Mouse (Mus musculus): ENCODE data around the gene Gm20388.
A peak's percentile ranks its signal among the peaks of the same experiment; 100 is the strongest.

The Gm20388 gene

GRCm38 (mm10) chr8:121063649-121064048, 1153.0 kb downstream of the Gm20388 start:
- DNase-seq (ENCODE audit: low spot score in 2 of 2) = no peak

DNA sequence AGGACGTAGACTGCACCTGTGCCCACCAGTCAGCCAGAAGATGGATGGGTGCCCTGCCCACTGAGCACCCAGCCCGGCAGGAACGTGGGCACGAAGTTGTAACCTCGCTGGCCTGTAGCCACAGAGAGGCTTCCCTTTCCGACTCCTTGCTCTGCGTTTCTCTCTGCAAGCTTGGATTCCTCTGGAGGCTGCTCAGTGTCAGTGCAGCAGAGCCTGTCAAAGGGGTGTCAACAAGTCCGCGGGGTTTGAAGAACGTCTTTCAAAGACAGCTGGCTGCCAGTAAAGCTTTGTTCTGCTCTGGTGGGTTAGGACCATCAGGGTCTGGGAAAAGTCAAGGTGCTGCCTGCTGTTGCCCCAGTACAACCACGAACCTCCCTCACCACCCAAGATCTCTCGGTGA, 1160.8 kb downstream of the Gm20388 start:
- no peak for DNase-seq (ENCODE audit: low spot score in 2 of 2)

DNA sequence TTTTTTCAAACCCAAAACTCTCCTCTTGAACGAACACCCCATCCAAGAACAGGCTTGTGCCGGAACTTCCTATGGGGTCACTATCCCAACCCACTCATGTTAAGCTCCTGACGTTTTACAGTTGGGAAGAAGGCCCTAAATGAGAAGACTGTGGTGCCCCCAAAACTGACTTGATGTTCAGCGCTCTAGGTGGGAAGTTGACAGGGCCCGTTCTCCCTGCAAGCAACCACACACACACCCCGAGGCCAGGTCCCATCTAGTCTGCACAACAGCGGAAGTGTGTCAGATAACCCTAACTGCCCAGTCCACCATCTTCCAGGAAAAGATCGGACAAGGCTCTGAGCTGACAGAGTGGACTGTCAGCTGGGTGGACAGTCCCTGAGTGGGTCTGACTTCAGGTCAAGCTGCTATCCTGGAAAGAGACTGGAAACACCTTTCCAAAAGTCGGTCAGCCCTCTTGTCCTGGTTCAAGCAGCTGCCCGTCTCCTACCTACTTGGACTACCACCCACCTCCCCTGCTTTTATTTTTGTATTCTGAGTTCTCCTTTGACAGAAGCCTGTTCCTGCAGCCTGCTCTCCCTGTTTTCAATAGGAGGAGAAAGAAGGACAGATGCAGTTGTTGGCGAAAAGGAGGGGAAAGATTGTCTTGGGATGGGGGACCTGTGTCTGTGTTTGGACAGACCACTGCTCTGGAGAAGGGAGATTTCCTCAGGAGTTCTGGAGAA, 1161.9 kb downstream of the Gm20388 start:
- no peak for DNase-seq (ENCODE audit: low spot score in 2 of 2)

GRCm38 (mm10) chr8:121073174-121074107, 1162.8 kb downstream of the Gm20388 start:
- no peak for DNase-seq (ENCODE audit: low spot score in 2 of 2)

DNA sequence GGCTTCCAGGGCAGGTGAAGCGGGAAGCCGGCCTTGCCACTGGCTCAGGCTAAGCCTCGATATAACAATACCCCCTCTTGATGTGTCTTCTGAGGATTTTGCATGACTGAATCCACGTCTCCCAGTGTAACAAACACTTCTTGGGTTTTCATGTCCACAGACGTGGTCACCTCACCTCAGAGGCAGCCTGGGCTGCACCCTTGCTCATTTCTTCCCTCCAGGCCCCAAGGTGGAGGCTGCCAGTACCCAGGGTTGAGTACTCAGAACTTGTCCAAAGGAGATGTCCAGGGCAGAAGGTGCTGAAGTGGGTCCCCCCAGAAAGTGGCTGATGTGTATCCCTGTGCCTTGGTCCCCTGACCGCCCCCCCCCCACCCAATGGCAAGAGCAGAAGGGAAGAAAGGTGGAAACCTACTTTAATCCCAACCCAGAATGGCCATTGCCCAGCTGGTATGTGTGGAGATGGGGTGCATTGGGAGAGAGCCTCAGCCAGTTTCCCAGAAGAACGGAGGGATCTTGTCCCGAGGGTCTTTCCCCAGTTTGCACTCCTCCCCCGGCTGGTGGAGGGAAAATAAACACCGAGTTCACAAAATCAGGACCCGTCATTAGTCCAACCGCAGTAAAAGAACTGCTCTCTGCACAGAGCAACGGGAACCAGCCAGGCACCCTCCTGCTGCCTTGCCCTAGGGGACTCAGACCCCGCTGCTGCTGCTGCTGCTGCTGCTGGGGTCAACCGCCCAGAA, 1163.6 kb downstream of the Gm20388 start:
- no peak for DNase-seq (ENCODE audit: low spot score in 2 of 2)

GRCm38 (mm10) chr8:121074848-121075145, 1164.2 kb downstream of the Gm20388 start:
- no peak for DNase-seq (ENCODE audit: low spot score in 2 of 2)

DNA sequence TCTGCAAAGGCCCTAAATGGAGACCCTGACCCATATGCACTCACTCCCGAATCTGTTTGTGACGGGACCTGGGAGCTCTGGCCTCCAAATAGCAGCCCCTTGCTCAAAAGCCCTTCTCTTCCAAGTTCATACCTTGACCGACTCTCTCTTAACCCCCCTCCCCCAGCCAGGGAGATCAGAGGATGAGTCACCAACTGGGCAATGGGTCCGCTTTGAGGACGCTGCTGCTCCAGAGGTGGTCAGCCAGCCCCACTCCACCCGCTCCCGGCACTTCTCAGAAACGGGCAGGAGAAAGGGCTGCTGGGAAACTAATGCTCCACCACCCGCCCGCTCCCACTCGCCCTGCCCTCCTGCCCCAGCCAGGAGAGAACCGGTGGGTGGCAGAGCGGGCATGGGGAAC, 1165.3 kb downstream of the Gm20388 start:
- DNase-seq (ENCODE audit: low spot score in 2 of 2) = no peak

GRCm38 (mm10) chr8:121076555-121076954, 1165.9 kb downstream of the Gm20388 start:
- DNase-seq (ENCODE audit: low spot score in 2 of 2) = no peak

DNA sequence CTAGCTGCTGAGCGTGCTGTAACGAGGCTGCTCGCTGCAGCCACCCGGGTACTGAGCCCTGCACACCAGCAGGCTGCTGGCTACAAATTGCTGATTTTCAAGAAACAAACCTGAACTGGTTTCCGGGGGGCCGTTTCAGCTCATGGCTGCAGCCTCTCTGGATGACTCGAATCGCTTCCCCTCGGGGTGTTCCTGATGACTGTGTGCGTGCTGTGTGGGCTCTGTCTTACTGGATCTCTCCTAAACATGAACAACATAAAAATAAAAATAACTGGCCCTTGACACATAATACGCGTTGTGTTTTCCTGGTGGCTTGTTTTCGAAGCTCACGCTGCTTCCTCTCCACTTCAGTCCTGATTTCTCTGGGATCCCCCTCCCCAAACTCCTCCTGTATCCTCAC, 1168.1 kb downstream of the Gm20388 start:
- DNase-seq (ENCODE audit: low spot score in 2 of 2) = no peak

DNA sequence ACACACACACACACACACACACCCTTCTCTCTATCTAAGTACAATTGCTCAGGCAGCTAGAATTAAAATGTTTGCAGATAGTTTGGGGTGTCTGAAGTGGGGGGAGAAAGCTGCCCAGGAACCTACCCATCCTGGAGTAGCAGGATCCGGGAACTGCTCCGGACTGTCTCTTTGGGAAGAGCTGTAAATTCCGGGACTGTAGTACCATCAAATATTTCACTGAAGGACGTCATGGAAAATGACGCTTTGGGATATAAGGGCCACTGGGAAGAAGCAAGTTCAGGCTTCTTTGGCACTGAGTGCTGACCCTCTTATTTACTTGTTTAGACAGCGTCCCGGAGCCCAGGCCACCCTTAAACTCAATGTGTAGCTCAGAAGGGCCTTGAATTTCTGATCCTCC, 1168.6 kb downstream of the Gm20388 start:
- DNase-seq (ENCODE audit: low spot score in 2 of 2) = no peak

GRCm38 (mm10) chr8:121079944-121080343, 1169.3 kb downstream of the Gm20388 start:
- DNase-seq (ENCODE audit: low spot score in 2 of 2) = no peak

GRCm38 (mm10) chr8:121080361-121081090, 1169.9 kb downstream of the Gm20388 start:
- DNase-seq (ENCODE audit: low spot score in 2 of 2) = no peak

- no peak for DNase-seq (ENCODE audit: low spot score in 2 of 2)
Measured at GRCm38 (mm10) chr8:121081398-121081797, 1170.8 kb downstream of the Gm20388 start.

DNA sequence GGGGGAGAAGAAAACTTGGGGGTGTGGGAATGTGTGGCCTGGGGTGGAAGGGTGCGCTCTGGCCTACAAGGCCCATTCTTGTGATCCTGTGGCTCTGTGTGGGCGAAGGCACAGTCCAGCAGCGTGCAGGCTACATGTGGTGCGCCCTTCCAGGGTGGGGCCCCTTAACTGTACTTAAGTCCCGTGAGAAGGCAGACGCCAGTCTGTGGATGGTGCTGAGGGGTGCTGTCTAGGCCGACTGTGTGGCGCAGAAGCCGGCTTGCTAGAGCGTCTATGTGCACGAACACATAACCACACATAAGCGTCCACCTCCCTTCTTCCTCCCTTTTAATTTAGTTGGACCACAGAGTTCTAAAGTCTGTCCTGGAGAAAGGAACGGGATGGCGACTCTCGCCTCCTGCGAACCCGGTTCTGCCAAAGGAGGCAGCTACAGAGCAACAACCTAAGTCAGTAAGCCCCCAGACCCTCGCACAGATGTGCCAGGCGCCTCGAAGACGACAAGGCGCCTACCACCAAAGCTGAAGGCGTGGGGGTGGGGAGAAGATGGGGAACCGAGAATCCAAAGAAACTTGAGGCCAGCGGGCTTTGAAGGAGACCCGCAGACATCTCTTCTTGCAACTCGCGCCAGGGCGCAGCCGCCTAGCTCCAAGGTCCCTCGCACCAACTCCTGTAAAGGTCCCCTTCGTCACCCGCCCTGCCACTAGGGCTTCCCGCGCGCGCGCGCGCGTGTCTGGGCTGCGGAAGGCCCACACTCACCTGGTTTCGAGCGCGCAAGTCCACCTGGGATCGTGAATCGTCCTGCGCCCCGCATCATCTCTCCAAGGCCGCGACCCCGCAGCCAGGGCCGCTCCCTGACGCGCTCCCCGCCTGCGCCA, 1171.8 kb downstream of the Gm20388 start:
- DNase-seq (ENCODE audit: low spot score in 2 of 2) = no peak

DNA sequence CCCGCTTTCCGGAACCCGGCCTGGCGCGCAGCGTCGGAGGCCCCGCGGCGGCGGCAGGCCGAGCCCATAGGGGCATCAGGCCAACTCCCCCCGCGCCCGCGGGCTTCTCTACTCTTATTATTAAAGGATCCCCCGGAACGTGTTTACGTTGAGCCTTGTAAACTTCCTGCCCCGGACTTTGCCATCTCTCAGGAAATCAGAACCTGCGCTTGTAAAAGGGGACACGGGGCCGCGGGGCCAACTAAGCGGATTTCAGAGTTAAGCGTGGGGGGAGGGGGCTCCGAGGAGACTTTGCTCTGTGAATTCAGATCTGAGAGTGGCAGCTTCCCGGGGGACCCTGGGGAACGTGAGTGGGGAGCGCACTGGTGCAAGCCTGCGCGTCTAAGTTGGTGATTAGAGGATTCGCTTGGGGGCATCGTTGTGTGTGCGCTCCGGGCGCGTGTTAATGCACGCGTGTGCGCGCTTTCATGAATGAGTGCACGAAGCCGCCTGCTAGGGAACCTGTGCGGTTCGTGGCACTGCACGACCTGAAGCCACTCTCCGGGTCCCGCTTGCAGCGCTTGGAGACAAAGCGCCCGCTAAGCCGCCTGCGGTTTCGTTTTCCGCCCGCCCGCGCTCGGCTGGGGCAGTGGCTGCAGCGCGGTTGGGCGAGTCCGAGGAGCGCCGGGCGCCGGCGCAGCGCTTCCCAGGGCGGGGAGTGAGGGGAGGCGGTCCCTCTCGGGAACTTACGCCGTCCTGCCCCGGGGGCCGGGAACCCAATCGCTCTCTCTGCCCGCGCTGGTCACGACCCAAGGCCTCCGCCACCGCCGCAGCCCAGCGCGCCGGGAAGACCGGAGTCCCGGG, 1172.7 kb downstream of the Gm20388 start:
- peak in 1 of 2 experiments; percentile 9 for DNase-seq (ENCODE audit: low spot score in 2 of 2)

- no peak for DNase-seq (ENCODE audit: low spot score in 2 of 2)
Measured at GRCm38 (mm10) chr8:121083936-121084209, 1173.2 kb downstream of the Gm20388 start.

- DNase-seq (ENCODE audit: low spot score in 2 of 2) = no peak
Measured at GRCm38 (mm10) chr8:121084210-121084951, 1173.7 kb downstream of the Gm20388 start, which contains the start of gene Foxf1. TSS of gene Foxf1 (plus strand) at chr8:121084386.

- DNase-seq (ENCODE audit: low spot score in 2 of 2) = no peak
Measured at GRCm38 (mm10) chr8:121085011-121085410, 1174.4 kb downstream of the Gm20388 start.

- DNase-seq (ENCODE audit: low spot score in 2 of 2) = no peak
Measured at GRCm38 (mm10) chr8:121085561-121085960, 1174.9 kb downstream of the Gm20388 start.
